Mouse (Mus musculus): Measurements from ENCODE around the gene Stk25.

Gene Stk25

DNA sequence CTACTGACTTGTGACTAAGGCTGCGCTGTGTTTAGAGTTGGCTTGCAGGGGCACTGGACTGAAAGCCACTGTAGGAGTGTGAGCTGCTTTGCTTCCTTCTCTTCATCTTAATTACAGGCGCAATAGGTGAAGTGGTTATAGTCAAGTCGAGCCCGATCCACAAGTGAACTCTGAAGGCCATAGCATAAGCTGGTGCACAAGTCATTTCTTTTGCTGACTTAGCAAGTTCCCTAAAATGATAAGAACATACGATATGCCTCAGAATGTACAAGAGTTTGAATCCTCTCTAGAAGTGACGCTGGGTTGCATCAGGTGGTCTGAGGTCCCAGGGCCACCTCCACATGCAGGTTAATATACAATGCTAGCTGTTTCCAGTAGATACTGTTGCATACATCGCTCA, 76.9 kb downstream of the Stk25 start:
- no peak overlapping the region for H3K4me3 ChIP-seq (replicated peaks; ENCODE audit: low read length)
- H3K4me1 ChIP-seq (replicated peaks; ENCODE audit: low read depth, low read length) = peaks cover 43% of the 10 kb centered on the region
- TF ChIP-seq CTCF (conservative IDR thresholded peaks at IDR 0.05; ENCODE audit: low read length) = no peak
- TF ChIP-seq NANOG (IDR thresholded peaks at IDR 0.05; ENCODE audit: borderline replicate concordance, low read length) = no peak
- no peak for TF ChIP-seq POU5F1 (IDR thresholded peaks at IDR 0.05; ENCODE audit: borderline replicate concordance, low read length)
- no peaks in the 10 kb centered on the region for H3K9me3 ChIP-seq (ENCODE audit: low read length)
- H3K27me3 ChIP-seq (ENCODE audit: insufficient read depth, low read length) = no peaks in the 10 kb centered on the region
- H3K36me3 ChIP-seq (ENCODE audit: insufficient read depth, low read length) = no peaks in the 10 kb centered on the region

DNA sequence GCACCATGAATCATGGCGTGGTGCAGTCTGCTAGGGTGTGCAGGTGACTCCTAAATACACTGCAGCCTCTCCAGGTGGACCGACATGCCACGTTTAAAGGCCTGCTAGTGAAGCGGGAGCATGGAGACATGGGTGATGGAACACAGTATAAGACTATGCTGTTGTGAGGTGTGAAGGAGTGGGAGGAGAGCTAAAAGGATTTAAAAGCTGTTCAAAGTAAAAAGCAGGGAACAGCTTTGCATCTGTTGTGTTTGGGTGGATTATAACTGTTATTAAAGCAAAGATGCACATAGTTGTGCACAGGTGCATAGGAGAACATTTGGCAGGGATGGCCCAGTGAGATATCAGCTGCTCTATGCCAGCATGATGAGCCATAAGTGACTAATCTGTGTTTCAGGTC, 80.6 kb downstream of the Stk25 start:
- Histone ChIP-seq H3K27me3 (ENCODE audit: insufficient read depth, low read length) (no peaks in the 10 kb centered on the region), H3K4me3 (replicated peaks; ENCODE audit: low read length) (no peak overlapping the region), H3K4me1 (replicated peaks; ENCODE audit: low read depth, low read length) (peaks cover 23% of the 10 kb centered on the region), H3K9me3 (ENCODE audit: low read length) (no peaks in the 10 kb centered on the region), H3K36me3 (ENCODE audit: insufficient read depth, low read length) (no peaks in the 10 kb centered on the region)
- TF ChIP-seq CTCF (conservative IDR thresholded peaks at IDR 0.05; ENCODE audit: low read length) = no peak
- no peak for TF ChIP-seq POU5F1 (IDR thresholded peaks at IDR 0.05; ENCODE audit: borderline replicate concordance, low read length)
- TF ChIP-seq NANOG (IDR thresholded peaks at IDR 0.05; ENCODE audit: borderline replicate concordance, low read length) = no peak

GRCm38 (mm10) chr1:93577066-93577465, 81.4 kb downstream of the Stk25 start:
- TF ChIP-seq POU5F1 (IDR thresholded peaks at IDR 0.05; ENCODE audit: borderline replicate concordance, low read length) = no peak
- no peak for TF ChIP-seq CTCF (conservative IDR thresholded peaks at IDR 0.05; ENCODE audit: low read length)
- TF ChIP-seq NANOG (IDR thresholded peaks at IDR 0.05; ENCODE audit: borderline replicate concordance, low read length) = no peak
- no peaks in the 10 kb centered on the region for H3K36me3 ChIP-seq (ENCODE audit: insufficient read depth, low read length)
- H3K27me3 ChIP-seq (ENCODE audit: insufficient read depth, low read length) = no peaks in the 10 kb centered on the region

More at GRCm38 (mm10) chr1:93577066-93577465, 81.4 kb downstream of the Stk25 start:
- Histone ChIP-seq H3K4me1 (replicated peaks; ENCODE audit: low read depth, low read length) (peaks cover 22% of the 10 kb centered on the region), H3K9me3 (ENCODE audit: low read length) (peaks cover under 1% of the 10 kb centered on the region; the same call in 1 of the 2 replicates), H3K4me3 (replicated peaks; ENCODE audit: low read length) (no peak overlapping the region)
